Mouse (Mus musculus) thymus, adult 2 months (tissue): ENCODE measurements around the gene Hps4.

Source experiments
- CTCF ChIP-seq: fragments of 200-500 bp; IDR thresholded peaks from 2 replicates; pipeline ENCODE4 v1.5.1; 2012; ENCODE audit warnings: mild to moderate bottlenecking, control low read depth, low read length, moderate library complexity, borderline replicate concordance; ENCODE audit not compliant: control insufficient read depth, poor library complexity, insufficient read depth; ENCODE audit errors: extremely low read depth
- POLR2A ChIP-seq: fragments of 200-500 bp; IDR thresholded peaks from 2 replicates; pipeline ENCODE4 v1.6.1; 2012; ENCODE audit warnings: mild to moderate bottlenecking, low read length, control low read depth, moderate library complexity; ENCODE audit not compliant: control insufficient read depth, poor library complexity, insufficient read depth; ENCODE audit errors: extremely low read depth

DNA sequence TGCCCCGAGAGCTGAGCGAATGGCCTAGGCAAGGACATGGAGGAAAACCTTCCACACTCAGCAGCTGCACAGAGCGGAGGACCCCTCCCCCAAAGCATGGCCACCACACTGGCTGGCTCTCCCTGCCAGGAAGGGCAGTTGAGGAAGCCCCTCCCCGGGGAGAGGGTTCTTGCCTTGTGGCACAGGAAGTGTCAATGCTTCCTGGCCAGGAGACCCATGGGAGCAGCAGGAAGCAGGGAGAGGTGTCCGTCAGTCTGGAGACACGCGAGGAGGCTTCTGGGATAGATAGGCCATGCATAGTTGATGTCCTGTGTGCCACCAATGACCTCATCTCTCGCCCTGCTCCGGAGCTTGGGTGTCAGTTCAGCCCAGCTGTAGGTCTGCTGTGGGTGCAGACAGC, 13.4 kb downstream of the Hps4 start:
- TF ChIP-seq CTCF (no peak), POLR2A (no peak)
